Mouse (Mus musculus): ENCODE results near the gene Map2k6.

GRCm38 (mm10) chr11:110385487-110385886, 13.4 kb upstream of the Map2k6 start:
- no peak for TF ChIP-seq CTCF (IDR thresholded peaks at IDR 0.05; ENCODE audit: low read depth, low read length)
- no peak for TF ChIP-seq POLR2A (IDR thresholded peaks at IDR 0.05; ENCODE audit: extremely low read depth, insufficient read depth, low read length)

Measured in liver, adult 2 months (tissue).